Comparison of ENCODE assay signal across 9 mouse cellular contexts in genomic region chr11:61616523-61617292, GRCm38 (mm10). TPM values are rescaled to one million over a fixed set of nuclear protein-coding genes. Genes with fewer than 3 reads are reported as not detected.
DNase-seq lines count a peak whose midpoint lies in the region; ATAC-seq lines count a peak whose summit lies in the region.
"Had no signal": no experiment of that assay in that cellular context is flagged by ENCODE, and none has a peak within 500 bp of the region (broad histone marks: within the 10 kb centered on the region; RNA-seq: fewer than 3 reads in every experiment).

No protein-coding gene starts in this region.

- no peaks in the 10 kb centered on the region for H3K9me3 ChIP-seq in kidney, embryonic 16.5 days (ENCODE audit: low read length)
- H3K9me3 ChIP-seq in embryonic facial prominence, embryonic 11.5 days (replicated peaks; ENCODE audit: control insufficient read depth, low read length) = no peaks in the 10 kb centered on the region
- no peaks in the 10 kb centered on the region for H3K9me3 ChIP-seq in heart, embryonic 12.5 days (replicated peaks)
- H3K9me3 ChIP-seq in lung, embryonic 16.5 days (ENCODE audit: control insufficient read depth, low read length) = no peaks in the 10 kb centered on the region

- WGBS in kidney, embryonic 16.5 days = 78% methylated on average over 9 of the region's 9 CpGs
- 62% methylated on average over 9 of the region's 9 CpGs for WGBS in embryonic facial prominence, embryonic 11.5 days
- WGBS in heart, embryonic 12.5 days = 58% methylated on average over 9 of the region's 9 CpGs
- WGBS in lung, embryonic 16.5 days = 61% methylated on average over 9 of the region's 9 CpGs

- H3K4me3 ChIP-seq in kidney, embryonic 16.5 days (ENCODE audit: low read length) = no peak overlapping the region
- no peak overlapping the region for H3K4me3 ChIP-seq in embryonic facial prominence, embryonic 11.5 days (ENCODE audit: low read depth, low read length)
- H3K4me3 ChIP-seq in heart, embryonic 12.5 days = no peak overlapping the region
- H3K4me3 ChIP-seq in lung, embryonic 16.5 days (ENCODE audit: low read length) = no peak overlapping the region

- H3K4me1 ChIP-seq in kidney, embryonic 16.5 days (ENCODE audit: insufficient read depth, low read length) = peaks cover 14% of the 10 kb centered on the region
- no peaks in the 10 kb centered on the region for H3K4me1 ChIP-seq in embryonic facial prominence, embryonic 11.5 days (ENCODE audit: control insufficient read depth, insufficient read depth, low read length)
- H3K4me1 ChIP-seq in heart, embryonic 12.5 days (replicated peaks) = peaks cover 27% of the 10 kb centered on the region
- H3K4me1 ChIP-seq in lung, embryonic 16.5 days (replicated peaks; ENCODE audit: control insufficient read depth, insufficient read depth, low read length) = peaks cover 29% of the 10 kb centered on the region

- H3K27me3 ChIP-seq in kidney, embryonic 16.5 days (ENCODE audit: insufficient read depth, low read length) = no peaks in the 10 kb centered on the region
- H3K27me3 ChIP-seq in embryonic facial prominence, embryonic 11.5 days (ENCODE audit: control insufficient read depth, insufficient read depth, low read length) = no peaks in the 10 kb centered on the region
- H3K27me3 ChIP-seq in heart, embryonic 12.5 days (replicated peaks) = no peaks in the 10 kb centered on the region
- no peaks in the 10 kb centered on the region for H3K27me3 ChIP-seq in lung, embryonic 16.5 days (ENCODE audit: control insufficient read depth, insufficient read depth, low read depth, low read length)

- DNase-seq in kidney, adult 8-10 months = no peak
- no peak for DNase-seq in embryonic facial prominence, embryonic 11.5 days (ENCODE audit: low spot score)
- no peak for DNase-seq in embryo, embryonic 9.5 days (ENCODE audit: extremely low spot score)
- no peak for DNase-seq in adrenal gland, postnatal 36 days
- DNase-seq in testis, postnatal 10 days (ENCODE audit: low spot score) = no peak

- H3K4me2 ChIP-seq in kidney, embryonic 16.5 days (replicated peaks; ENCODE audit: low read depth, low read length) = no peak overlapping the region
- H3K4me2 ChIP-seq in embryonic facial prominence, embryonic 11.5 days (ENCODE audit: low read depth, low read length) = peak overlapping the region; percentile 23; the same call in 1 of the 2 replicates
- H3K4me2 ChIP-seq in heart, embryonic 12.5 days = peak overlapping the region; percentile 79
- H3K4me2 ChIP-seq in lung, embryonic 16.5 days (ENCODE audit: low read depth, low read length) = 0 out of 2 replicates have a peak overlapping the region, but pooled peaks have one; percentile 53

- H3K27ac ChIP-seq in kidney, embryonic 16.5 days (ENCODE audit: low read length) = no peak overlapping the region
- no peak overlapping the region for H3K27ac ChIP-seq in embryonic facial prominence, embryonic 11.5 days (replicated peaks; ENCODE audit: low read depth, low read length)
- H3K27ac ChIP-seq in heart, embryonic 12.5 days (ENCODE audit: poor library complexity, severe bottlenecking) = peak overlapping the region; percentile 43; the same call in 1 of the 2 replicates
- H3K27ac ChIP-seq in lung, embryonic 16.5 days (ENCODE audit: low read length) = peak overlapping the region; percentile 65

- peak overlapping the region; percentile 42 for H3K9ac ChIP-seq in kidney, embryonic 16.5 days (replicated peaks; ENCODE audit: low read length)
- peak overlapping the region; percentile 39; the same call in 1 of the 2 replicates for H3K9ac ChIP-seq in embryonic facial prominence, embryonic 11.5 days (replicated peaks; ENCODE audit: low read length)
- no peak overlapping the region for H3K9ac ChIP-seq in heart, embryonic 12.5 days
- H3K9ac ChIP-seq in lung, embryonic 16.5 days (ENCODE audit: low read length) = peak overlapping the region; percentile 55; the same call in 1 of the 2 replicates

- no peaks in the 10 kb centered on the region for H3K36me3 ChIP-seq in kidney, embryonic 16.5 days (ENCODE audit: insufficient read depth, low read length)
- no peaks in the 10 kb centered on the region for H3K36me3 ChIP-seq in embryonic facial prominence, embryonic 11.5 days (replicated peaks; ENCODE audit: control insufficient read depth, insufficient read depth, low read depth, low read length)
- H3K36me3 ChIP-seq in heart, embryonic 12.5 days = no peaks in the 10 kb centered on the region
- no peaks in the 10 kb centered on the region for H3K36me3 ChIP-seq in lung, embryonic 16.5 days (ENCODE audit: control insufficient read depth, insufficient read depth, low read length)

- no peak for ATAC-seq in kidney, embryonic 16.5 days (ENCODE audit: low FRiP score, low TSS enrichment)
- no peak for ATAC-seq in embryonic facial prominence, embryonic 11.5 days (replicated peaks; ENCODE audit: insufficient number of reproducible peaks, low FRiP score, low TSS enrichment, low read depth)
- no peak for ATAC-seq in heart, embryonic 12.5 days (ENCODE audit: insufficient number of reproducible peaks, low FRiP score)
- no peak for ATAC-seq in lung, embryonic 16.5 days (ENCODE audit: low read depth)

RNA-seq across cellular contexts. Expression of gene Grap, which starts 36.4 kb away (rescaled TPM):
- 13.6 and 16.3 TPM in 2 replicates for polyA plus RNA-seq in kidney, embryonic 16.5 days (2015; fragmentation: Nextera tagmentation; extraction: Ambion mirVana)
- polyA plus RNA-seq in embryonic facial prominence, embryonic 11.5 days (2014; fragmentation: Nextera tagmentation; extraction: Ambion mirVana) = 3.4 and 4.8 TPM in 2 replicates
- 7.7 and 8.1 TPM in 2 replicates for polyA plus RNA-seq in heart, embryonic 12.5 days (2016; fragmentation: Nextera tagmentation; extraction: Ambion mirVana)
- polyA plus RNA-seq in lung, embryonic 16.5 days (2015; fragmentation: Nextera tagmentation; extraction: Ambion mirVana) = 43.1 and 49.9 TPM in 2 replicates
- 1 to 10 TPM; 7.9 to 8.9 TPM for total RNA-seq in adrenal gland, postnatal 36 days (2021)

RNA-seq across cellular contexts. Expression of gene Epn2, which starts 37.2 kb away (rescaled TPM):
- polyA plus RNA-seq in kidney, embryonic 16.5 days (2015; fragmentation: Nextera tagmentation; extraction: Ambion mirVana) = 25.0 and 26.9 TPM in 2 replicates
- 24.2 and 28.5 TPM in 2 replicates for polyA plus RNA-seq in embryonic facial prominence, embryonic 11.5 days (2014; fragmentation: Nextera tagmentation; extraction: Ambion mirVana)
- 23.1 and 25.9 TPM in 2 replicates for polyA plus RNA-seq in heart, embryonic 12.5 days (2016; fragmentation: Nextera tagmentation; extraction: Ambion mirVana)
- polyA plus RNA-seq in lung, embryonic 16.5 days (2015; fragmentation: Nextera tagmentation; extraction: Ambion mirVana) = 24.4 and 28.7 TPM in 2 replicates
- total RNA-seq in adrenal gland, postnatal 36 days (2021) = 10 to 100 TPM; 23.0 to 25.7 TPM
- total RNA-seq: monocyte, adult 5-6 weeks had no signal

Comparison
In these comparisons a context has a peak if more than half of its experiments do, and no peak if none do; other contexts are left out.
1. H3K27ac ChIP-seq: peak in heart, embryonic 12.5 days (single experiment) and lung, embryonic 16.5 days (single experiment); none in kidney, embryonic 16.5 days (single experiment) and embryonic facial prominence, embryonic 11.5 days (single experiment).